Mouse (Mus musculus): ENCODE results near the gene Adm.
A peak's percentile ranks its signal among the peaks of the same experiment; 100 is the strongest.
"Not testable (repeated sequence)": the region's sequence is repeated elsewhere in the genome, so short reads cannot be mapped to it uniquely, and the experiment has no call there.

The Adm gene

DNA sequence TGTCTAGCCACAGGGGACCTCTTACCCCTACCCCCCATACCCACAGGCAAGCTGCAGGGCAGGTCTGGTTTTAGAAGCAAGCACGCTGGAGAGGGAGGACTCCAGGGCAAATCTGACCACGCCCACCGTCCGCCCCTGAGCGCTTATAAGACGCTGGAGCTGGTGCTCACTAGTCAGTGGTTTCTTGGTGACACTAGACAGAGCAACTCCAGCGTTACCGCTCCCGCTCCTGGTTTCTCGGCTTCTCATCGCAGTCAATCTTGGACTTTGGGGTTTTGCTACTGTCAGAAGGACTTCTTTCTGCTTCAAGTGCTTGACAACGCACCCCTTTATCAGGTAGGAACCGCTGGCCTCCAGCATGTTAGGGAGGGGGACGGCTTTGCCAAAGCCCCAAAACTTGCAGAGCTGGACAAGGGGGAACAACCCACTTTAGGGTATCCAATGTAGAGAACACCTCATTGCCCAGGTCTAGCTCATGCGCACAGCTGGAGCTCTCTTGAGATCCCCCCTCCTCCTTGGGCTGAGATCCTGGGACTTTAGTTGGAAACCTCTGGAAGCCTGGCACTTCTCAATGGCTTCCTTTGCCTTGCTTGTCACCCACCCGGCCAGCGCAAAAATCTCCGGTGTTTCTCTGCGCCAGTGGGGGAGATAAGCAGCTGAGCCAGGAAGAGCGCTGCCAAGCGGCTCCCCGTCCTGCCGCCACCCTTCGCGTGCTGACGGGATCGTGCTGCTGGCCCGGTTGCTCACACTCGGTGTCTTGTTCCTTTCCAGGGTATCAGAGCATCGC is at the start of gene Adm:
Adm (plus strand) TSS at position 176 of the 787 bp plus-strand sequence.
- DNase-seq (ENCODE audit: low spot score in 2 of 2) = peak; percentile 31 to 76

DNA sequence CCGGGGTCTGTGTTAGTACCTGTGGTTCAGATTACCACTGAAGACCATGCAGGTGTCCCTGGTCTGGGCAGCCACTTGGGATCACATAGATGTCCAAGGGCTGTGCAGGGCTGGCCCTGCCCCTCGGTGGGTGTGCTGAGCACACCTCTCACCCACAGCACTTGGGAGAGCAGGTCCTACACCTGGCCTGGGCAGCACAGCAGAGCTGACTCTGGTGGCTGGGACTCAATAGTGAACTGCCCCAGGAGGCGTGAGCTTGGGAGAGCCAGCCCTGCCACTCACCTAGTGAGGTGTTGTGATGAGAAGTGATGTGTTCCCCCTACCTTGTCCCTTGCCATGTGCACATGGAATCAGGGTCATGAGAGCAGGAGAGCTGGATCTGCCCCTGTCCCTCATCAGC is 43.8 kb upstream of the Adm start:
- no peak for DNase-seq (ENCODE audit: low spot score in 2 of 2)

DNA sequence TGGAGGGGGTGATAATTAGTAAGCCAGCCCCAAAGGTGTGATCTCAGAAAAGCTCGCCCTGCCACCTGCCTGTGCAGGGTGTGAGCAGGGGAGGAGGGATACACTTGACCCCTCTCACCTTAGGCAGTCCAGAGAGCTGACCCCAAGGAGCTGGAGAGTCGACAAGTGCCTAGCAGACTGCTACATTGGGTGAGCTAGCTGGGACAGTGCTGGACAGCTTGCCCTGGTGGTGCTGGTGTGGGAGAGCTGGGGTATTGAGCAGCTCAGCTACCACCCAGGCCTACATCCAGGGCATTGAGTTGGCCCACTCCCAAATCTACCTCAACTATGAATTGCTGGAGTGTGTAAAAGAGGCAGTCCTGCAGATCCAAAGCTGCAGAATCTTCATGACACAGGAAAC is 43.3 kb upstream of the Adm start:
- DNase-seq (ENCODE audit: low spot score in 2 of 2) = no peak

DNA sequence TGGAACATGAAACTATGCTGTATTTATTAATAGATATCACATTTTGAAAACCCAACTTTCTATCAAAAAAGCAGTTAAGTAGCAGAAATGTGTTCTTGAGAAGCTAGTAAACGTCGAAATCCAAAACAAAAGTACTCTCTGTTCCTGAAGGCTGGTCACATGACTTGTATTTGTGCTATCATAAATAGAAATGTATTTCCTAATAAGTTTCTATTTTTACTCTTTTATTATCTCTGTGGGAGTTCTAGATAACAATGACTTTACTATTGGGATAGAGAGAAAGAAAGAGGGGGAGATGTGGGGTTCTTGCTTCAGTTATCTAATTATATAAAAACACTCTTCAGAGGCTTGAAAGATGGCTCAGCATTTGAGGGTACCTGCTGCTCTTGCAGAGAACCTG is 42.2 kb upstream of the Adm start:
- DNase-seq (ENCODE audit: low spot score in 2 of 2) = no peak

DNA sequence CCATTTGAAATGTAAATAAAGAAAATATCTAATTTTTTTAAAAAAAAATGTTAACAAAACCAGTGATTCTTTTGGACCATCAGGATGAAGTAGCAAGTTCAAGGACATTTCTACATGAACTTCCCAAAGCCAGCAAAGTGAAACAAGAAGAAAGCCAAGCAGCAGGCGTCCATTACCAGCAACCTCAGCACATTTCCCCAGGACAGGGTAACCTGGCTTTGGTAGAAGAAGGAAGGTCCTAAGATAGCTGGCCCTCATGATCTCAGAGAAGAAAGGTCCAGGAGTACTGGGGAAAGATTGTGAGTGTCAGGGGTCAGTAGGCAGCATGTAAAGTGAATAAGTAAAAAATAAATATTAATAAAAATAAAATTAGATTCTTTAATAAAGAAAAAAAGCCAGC is 39.7 kb upstream of the Adm start:
- DNase-seq (ENCODE audit: low spot score in 2 of 2) = no peak

DNA sequence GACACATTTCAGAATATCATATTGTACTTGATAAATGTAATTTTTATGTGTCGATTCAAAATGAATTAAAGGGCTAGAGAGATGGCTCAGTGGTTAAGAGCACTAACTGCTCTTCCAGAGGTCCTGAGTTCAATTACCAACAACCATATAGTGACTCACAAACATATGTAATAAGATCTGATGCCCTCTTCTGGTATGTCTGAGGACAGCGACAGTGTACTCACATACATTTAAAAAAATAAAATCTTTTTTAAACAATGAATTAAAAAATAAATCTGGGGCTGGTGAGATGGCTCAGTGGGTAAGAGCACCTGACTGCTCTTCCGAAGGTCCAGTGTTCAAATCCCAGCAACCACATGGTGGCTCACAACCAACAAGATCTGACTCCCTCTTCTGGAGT is 33.5 kb upstream of the Adm start:
- DNase-seq (ENCODE audit: low spot score in 2 of 2) = not testable (repeated sequence)

DNA sequence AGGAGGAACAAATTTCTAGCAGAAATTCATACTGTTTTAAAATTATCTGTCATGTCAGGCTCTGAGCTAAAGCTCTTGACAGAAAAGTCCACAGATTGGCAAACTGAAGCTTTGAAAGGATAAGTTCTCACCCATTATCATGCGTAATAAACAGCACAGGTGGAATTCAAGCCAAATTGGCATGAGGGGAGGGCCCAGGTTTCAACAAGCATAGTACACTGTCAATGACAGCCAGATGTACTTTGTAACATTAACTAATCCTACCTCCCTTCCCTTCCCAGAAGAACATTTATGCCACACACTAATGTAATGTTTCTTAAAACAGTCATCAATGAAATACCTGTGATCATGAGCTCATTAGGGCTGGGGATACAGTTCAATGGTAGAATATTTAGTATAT is 30.3 kb upstream of the Adm start:
- DNase-seq (ENCODE audit: low spot score in 2 of 2) = no peak

DNA sequence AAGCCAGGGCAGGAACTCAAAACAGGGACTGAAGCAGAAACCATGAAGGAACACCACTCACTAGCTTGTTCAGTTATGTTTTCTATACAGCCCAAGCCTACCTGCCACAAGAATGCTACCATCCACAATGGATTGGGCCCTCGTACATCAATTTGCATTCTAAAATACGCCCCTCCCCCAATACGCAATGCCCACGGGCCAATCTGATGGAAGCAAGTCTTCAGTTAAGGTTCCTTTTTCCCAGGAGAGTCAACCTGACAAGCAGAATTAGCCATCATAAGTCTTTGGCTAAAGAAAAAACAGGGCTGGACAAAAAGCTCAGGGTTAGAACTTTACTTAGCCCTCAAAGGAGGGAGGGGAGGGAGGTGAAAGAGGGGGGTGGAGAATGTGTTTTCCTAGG is 22.0 kb upstream of the Adm start:
- DNase-seq (ENCODE audit: low spot score in 2 of 2) = no peak

DNA sequence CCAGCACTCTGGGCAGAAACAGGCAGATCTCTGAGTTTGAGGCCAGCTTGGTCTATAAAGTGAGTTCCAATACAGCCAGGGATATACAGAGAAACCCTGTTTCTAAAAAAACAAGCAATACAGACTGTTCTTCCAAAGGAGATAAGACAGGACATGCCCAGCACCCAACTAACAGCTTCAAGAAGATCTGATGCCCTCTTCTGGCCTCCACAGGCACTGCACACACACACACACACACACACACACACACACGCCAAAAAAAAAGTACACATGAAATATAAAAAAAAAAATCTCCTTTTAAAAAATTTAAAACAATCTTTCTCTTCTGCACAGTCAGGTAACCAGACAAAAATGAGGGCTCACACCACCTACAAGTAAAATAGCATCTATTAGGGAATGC is 20.6 kb upstream of the Adm start:
- no peak for DNase-seq (ENCODE audit: low spot score in 2 of 2)

DNA sequence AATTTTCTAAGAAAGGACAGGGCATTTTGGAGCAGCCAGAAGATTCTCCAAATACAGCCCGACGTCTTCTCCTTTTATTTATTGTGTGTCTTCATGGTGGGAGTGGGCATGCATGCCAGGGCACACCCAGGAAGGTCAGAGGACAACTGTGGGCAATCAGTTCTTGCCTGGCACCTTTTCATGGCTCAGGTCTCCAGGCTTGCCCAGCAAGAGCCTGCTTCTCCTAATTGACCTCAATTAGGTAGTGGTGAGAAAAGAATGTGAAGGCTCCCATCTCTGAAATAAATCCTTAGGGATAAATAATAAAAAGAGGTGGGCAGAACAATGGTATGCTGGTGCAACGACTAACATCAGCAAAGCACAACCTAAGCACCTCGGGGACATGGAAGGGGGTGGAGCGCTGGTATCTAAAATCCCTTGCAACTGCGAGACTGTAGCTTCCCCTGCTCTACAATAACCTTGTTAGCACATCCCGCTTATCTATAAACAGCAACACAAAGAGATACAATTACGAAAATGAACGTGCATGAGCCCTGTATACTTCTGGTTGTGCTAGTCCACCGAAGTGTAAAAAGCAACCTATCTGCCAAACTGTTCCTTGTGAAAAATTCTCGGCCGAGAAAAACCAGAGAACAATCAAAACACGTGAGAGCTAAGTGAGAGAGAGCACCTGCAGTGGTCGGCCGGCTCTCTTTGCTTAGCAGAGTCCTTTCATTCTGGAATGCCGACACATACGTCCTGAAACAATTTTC is 13.9 kb upstream of the Adm start:
- no peak for DNase-seq (ENCODE audit: low spot score in 2 of 2)

DNA sequence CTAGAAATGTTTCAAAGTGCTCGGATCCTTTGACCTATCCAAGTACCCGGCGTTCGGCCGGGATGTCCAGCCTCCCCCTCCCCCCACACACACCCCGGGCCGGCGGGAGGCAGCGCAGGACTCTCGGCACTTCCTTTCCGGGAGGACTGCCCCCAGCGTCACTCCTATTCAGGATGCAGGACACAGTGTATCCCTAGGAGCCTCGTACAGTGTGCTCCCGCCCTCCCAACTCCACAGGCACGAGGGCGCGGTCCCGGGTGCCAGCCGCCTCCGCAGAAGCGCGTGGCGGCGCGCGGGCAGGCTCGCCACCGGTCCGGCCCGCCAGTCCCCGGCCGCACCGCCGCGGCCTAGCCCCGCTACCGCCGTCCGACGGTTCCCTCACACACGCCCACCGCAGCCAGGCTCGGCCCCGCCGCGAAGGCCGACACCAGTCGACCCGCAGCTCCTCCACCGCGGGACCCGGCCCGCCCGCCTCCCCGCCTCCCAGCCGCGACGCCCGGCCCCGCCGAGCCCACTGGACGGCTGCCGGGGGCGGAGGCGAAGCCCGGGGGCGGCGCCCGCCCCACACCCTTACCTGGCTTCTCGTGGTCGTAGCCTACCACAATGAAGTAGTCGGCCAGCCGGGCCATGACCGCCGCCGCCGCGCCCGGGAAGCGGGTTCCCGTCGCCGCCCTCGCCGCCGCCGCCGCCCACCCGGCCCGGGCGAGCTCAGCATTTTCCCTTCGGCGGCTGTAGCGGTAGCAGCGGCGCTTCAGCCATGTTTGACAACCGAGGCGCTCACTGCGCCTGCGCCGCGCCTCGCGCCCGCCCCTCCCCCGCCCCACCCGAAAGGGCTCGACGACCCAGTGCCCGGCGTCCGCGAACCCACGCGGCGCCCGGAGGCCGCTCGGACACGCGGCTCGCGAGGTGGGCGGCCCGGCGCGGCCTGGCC is 13.1 kb upstream of the Adm start, which contains the start of gene Sbf2:
Sbf2 (minus strand) TSS at position 790 of the 931 bp plus-strand sequence.
- peak; percentile 45 to 54 for DNase-seq (ENCODE audit: low spot score in 2 of 2)

DNA sequence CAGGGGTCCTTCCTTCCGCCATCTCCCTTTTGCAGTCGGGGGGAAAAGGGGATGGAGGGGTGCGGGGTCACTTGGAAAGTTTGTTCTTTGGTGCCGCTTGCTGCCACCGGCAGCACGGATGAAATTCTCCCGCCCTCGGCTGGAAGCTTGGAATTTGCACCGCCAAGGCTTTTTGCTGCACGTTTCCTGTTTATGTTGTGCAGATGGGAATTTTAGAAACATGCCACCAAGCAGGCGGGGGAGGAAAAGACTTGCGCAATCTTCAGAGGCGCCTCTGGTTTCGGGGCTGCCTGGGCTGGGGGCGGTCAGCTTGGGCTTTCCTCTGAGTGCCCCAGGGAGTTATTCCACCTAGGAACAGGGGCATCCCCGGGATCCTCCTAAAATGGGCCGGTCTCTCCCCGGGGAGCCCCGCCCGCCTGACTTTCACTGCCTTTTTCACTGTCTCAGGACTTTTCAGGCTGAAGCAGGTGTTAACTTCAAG is 12.3 kb upstream of the Adm start:
- DNase-seq (ENCODE audit: low spot score in 2 of 2) = no peak

DNA sequence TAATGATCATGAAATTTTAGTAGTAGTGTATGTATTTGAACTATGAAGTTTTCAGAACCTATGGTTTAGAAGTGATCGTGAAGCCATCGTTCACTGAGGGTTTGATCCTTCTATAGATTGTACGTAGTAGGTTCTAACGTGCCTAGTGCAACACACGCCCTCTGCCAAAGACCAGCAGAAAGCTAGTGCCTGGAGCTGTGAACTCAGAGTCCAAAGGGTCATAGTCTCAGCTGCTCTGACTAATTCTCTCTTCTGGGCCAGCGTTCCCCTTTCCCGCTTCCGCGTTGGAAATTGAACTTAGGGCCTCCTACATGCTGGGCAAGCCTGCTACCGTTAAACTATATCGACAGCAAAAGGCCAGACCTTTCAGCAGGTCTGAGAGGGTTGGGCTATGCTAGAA is 11.7 kb upstream of the Adm start:
- DNase-seq (ENCODE audit: low spot score in 2 of 2) = no peak

DNA sequence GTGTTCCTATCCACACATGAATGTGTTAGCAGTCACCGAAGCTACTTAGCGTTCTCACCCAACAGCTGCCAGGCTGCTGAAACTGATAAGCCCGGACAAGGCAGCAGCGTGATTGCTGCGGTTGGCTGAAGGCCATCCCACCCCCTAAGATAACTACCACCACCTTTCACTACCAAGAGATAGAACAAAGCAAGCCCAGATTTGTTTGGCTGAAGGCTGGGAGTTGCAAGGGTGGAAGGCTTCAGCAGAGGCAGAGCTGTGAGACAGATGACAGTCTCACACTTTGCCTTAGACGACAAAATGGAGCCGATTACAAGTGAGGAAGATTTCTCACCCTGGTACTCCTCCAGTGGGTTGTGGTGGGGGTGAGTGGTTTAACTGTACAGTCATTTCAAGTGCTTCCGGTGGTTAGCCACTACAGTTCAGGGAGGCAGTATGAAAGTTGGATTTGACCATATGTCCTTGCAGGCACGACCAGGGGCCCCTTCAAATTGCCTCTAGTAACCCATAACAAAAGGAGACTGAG is 8.3 kb upstream of the Adm start:
- DNase-seq (ENCODE audit: low spot score in 2 of 2) = no peak

DNA sequence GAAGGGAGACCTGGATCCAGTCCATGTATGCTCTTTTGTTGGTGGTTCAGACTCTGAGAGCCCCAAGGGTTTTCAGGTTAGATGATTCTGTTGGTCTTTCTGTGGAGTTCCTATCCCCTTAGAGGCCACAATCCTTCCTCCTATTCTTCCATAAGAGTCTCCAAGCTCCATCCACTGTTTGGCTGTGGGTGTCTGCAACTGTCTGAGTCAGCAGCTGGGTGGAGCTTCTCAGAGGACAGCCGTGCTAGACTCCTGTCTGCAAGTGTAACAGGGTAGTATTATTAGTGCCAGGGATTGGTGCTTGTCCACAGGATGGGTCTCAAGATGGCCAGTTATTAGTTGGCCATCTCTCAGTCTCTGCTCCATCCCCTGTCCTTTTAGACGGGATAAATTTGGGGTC is 3.4 kb upstream of the Adm start:
- DNase-seq (ENCODE audit: low spot score in 2 of 2) = no peak

DNA sequence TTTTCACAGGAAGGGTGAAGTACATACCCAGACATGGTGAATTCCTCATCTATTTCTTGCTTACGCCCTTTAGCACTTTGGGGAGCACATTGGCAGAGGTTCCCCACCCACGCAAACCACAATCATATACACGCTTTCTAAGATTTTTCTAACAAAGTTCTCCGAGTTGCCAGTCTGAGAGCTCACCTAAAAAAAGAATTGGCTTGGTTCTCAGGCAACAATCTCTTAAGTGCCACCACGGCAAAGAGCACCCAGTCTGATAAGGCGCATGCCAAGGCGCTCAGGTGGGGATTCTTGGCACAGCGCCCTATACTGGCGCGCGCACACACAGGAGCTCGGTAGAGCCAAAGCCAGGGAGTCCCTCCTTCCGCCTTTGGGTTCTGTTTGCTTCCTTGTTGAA is 2.5 kb upstream of the Adm start:
- no peak for DNase-seq (ENCODE audit: low spot score in 2 of 2)

DNA sequence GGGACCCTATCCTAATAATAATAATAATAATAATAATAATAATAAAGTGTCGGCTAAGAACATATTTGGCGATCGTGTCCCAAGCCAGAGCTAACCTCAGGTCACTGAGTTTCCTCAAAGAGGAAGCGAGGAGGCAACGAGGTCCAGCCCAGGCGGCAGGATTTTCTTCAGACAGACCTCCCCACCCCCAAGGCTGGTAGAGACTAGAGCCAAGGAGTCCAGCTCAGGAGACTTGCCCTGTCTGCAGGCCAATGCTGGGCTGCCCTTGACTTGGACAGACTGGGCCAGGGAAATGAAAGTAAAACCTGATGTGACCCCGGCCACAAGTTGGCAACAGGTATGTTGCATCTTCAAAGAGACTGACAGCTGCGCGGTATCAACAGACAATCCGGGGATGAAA is 2.0 kb upstream of the Adm start:
- DNase-seq (ENCODE audit: low spot score in 2 of 2) = no peak

DNA sequence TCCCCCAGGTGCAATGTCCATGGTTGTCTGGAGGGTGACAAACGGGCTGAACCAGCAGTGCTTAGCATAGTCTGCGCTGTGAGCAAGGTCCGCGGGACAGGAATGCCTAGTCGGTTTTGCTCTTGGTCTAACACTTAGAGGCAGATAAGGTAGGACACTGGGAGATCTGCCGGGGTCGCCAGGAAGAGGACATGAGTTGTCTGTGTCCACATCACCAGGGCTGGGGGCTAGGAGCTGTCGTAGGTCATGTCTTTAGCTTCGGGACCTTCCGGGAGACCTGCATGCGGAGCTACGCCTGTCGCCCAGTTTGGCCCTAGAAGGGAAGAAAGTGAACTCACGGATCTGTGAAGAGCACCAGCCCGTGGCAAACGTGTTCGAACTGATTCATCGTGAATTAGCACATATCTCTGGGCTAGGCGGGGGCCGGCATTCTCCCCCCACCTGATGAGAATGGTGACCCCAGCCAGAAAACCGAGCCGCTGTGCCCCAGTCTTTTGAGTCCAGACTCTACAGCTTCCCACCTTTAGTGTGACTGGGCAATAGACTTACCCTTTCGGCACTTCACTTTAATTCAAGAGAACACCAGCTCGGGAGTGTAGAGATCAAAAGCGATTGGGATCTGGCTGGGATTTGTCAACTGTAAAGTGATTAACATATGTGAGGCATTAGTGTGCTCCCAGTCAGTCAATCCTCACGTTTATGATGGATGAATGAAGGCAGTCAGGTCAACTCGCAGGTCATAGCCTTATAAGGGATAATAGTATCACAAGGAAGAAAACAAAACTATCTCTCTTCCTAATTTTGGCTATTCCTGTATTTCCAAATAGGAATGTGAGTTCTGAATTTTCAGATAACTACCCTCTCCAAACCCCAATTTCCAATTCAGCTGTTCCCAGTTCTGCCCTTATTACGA is 1.0 kb upstream of the Adm start:
- no peak for DNase-seq (ENCODE audit: low spot score in 2 of 2)

DNA sequence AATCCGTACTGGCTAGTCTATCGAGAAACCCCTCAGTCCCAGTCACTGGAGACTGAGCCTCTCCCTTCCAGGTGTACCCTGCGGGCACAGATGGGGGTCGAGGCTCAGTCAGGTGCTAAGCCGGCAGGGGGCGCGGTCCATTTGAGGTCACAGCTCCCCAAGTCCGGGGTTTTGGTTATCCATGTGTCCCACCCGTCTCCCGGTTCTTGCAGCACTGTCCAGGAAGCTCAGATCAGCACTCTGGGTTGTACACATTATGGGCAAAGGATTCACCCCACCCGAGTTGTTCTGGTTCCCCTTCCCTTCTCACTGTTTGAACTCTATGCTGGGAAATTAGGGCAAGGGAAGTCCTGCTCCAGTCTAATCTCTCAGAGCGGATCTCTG is 370 bp upstream of the Adm start:
- DNase-seq (ENCODE audit: low spot score in 2 of 2) = peak in 1 of 2 experiments; percentile 43

DNA sequence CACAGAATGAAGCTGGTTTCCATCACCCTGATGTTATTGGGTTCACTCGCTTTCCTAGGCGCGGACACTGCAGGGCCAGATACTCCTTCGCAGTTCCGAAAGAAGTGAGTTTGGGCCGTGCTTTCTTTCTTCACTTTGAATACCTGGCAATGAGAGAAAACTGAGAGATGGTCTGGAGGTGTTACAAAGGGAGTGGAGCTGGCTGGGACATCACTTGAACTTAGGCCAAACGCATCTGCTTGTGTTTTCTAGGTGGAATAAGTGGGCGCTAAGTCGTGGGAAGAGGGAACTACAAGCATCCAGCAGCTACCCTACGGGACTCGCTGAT is 776 bp downstream of the Adm start:
- no peak for DNase-seq (ENCODE audit: low spot score in 2 of 2)

Measured in spleen, postnatal 10 days (tissue).